Mouse (Mus musculus): ENCODE measurements around the gene Nrbf2.
A peak's percentile ranks its signal among the peaks of the same experiment; 100 is the strongest.

Gene Nrbf2

GRCm38 (mm10) chr10:67295331-67295730, 10.2 kb upstream of the Nrbf2 start:
- DNase-seq (ENCODE audit: low spot score) = no peak

- peak; percentile 14 for DNase-seq (ENCODE audit: low spot score)
Measured at GRCm38 (mm10) chr10:67291087-67291486, 6.0 kb upstream of the Nrbf2 start.

- DNase-seq (ENCODE audit: low spot score) = no peak
Measured at GRCm38 (mm10) chr10:67290622-67291021, 5.5 kb upstream of the Nrbf2 start.

GRCm38 (mm10) chr10:67287877-67288276, 2.8 kb upstream of the Nrbf2 start:
- DNase-seq (ENCODE audit: low spot score) = peak; percentile 69

GRCm38 (mm10) chr10:67284761-67285175, 337 bp downstream of the Nrbf2 start:
- no peak for DNase-seq (ENCODE audit: low spot score)

- DNase-seq (ENCODE audit: low spot score) = peak; percentile 18
Measured at GRCm38 (mm10) chr10:67284311-67284710, 794 bp downstream of the Nrbf2 start.

- DNase-seq (ENCODE audit: low spot score) = no peak
Measured at GRCm38 (mm10) chr10:67283516-67283915, 1.6 kb downstream of the Nrbf2 start.

- DNase-seq (ENCODE audit: low spot score) = no peak
Measured at GRCm38 (mm10) chr10:67282531-67282930, 2.6 kb downstream of the Nrbf2 start.

GRCm38 (mm10) chr10:67281852-67282251, 3.3 kb downstream of the Nrbf2 start:
- DNase-seq (ENCODE audit: low spot score) = no peak

GRCm38 (mm10) chr10:67275916-67276315, 9.2 kb downstream of the Nrbf2 start:
- no peak for DNase-seq (ENCODE audit: low spot score)

GRCm38 (mm10) chr10:67264852-67265251, 20.3 kb downstream of the Nrbf2 start:
- DNase-seq (ENCODE audit: low spot score) = peak; percentile 18

GRCm38 (mm10) chr10:67253115-67253514, 32.0 kb downstream of the Nrbf2 start:
- no peak for DNase-seq (ENCODE audit: low spot score)

GRCm38 (mm10) chr10:67252353-67252752, 32.8 kb downstream of the Nrbf2 start:
- DNase-seq (ENCODE audit: low spot score) = no peak

GRCm38 (mm10) chr10:67250846-67251245, 34.3 kb downstream of the Nrbf2 start:
- DNase-seq (ENCODE audit: low spot score) = no peak

GRCm38 (mm10) chr10:67249486-67249885, 35.6 kb downstream of the Nrbf2 start:
- no peak for DNase-seq (ENCODE audit: low spot score)

GRCm38 (mm10) chr10:67247145-67247544, 38.0 kb downstream of the Nrbf2 start:
- DNase-seq (ENCODE audit: low spot score) = peak; percentile 17

GRCm38 (mm10) chr10:67230439-67230838, 54.7 kb downstream of the Nrbf2 start:
- no peak for DNase-seq (ENCODE audit: low spot score)

GRCm38 (mm10) chr10:67226543-67226942, 58.6 kb downstream of the Nrbf2 start:
- DNase-seq (ENCODE audit: low spot score) = no peak

- peak; percentile 17 for DNase-seq (ENCODE audit: low spot score)
Measured at GRCm38 (mm10) chr10:67226109-67226508, 59.0 kb downstream of the Nrbf2 start.

GRCm38 (mm10) chr10:67225528-67225927, 59.6 kb downstream of the Nrbf2 start:
- no peak for DNase-seq (ENCODE audit: low spot score)

- DNase-seq (ENCODE audit: low spot score) = no peak
Measured at GRCm38 (mm10) chr10:67223942-67224341, 61.2 kb downstream of the Nrbf2 start.

GRCm38 (mm10) chr10:67221284-67221683, 63.8 kb downstream of the Nrbf2 start:
- no peak for DNase-seq (ENCODE audit: low spot score)

GRCm38 (mm10) chr10:67220251-67220650, 64.9 kb downstream of the Nrbf2 start:
- DNase-seq (ENCODE audit: low spot score) = no peak

- no peak for DNase-seq (ENCODE audit: low spot score)
Measured at GRCm38 (mm10) chr10:67218873-67219565, 66.1 kb downstream of the Nrbf2 start.
